Mouse (Mus musculus) lung, adult 18-20 months (tissue): ENCODE results near the gene Cpt1a.

ENCODE experiments used
- DNase-seq, 2 experiments: peaks; one replicate each; pipeline ENCODE4 v3.0.0; 2022; ENCODE audit warnings: mixed read lengths in 2 of 2

The Cpt1a gene

GRCm38 (mm10) chr19:3431969-3432368, 109.8 kb downstream of the Cpt1a start:
- no peak for DNase-seq

DNA sequence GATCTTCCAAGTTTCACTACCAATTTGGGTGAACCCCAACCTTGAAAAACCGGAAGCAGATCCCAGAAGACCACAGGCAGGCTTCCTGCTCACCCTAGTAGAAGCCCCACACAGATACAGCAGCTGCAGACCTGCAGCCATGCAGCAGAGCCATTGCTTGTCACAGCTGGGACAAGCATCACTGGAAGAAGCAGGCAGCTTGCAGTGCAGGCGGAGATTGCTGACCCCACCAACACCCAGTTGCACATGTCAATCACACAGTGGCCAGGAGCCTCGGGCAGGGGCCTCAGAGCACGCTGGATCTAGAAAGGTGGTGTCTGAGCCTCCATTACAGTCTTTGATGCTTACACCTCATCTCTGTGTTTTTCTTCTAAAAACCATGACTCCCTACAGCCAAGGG, 112.0 kb downstream of the Cpt1a start:
- no peak for DNase-seq

DNA sequence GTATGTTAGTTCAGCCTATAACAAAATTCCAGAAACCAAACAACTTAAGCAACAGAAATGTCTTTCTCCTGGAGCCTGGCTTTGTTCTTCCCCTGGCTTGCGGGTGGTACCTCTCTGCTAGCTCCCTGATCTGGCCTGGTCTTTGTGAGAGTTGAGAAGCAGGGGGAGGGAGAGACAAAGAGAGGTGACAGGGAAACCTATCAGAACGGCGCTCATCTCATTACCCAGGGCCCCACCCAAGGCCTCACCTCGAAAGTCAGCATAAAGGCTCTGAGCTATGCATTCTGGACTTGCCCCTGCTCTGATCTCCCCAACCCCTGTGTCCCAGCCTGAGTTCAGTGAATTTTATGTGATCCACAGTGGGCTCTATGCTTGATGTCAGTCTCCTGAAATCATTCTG, 112.5 kb downstream of the Cpt1a start:
- DNase-seq: no peak
